Mouse (Mus musculus) heart, embryonic 13.5 days (tissue): ENCODE measurements at regions not wholly inside any gene's neighbourhood (a gene's known extent, or its start where the extent isn't known, plus 50 kb on each side); places are given as distances from the start of the nearest gene placed in this dataset.

ENCODE experiments used
- ATAC-seq: fragments of 200-750 bp; cut with Nextera tagmentation; 2 replicates; pipeline ENCODE4 v1.8.0; 2017; ENCODE audit warnings: moderate TSS enrichment; ENCODE audit not compliant: insufficient number of reproducible peaks, low FRiP score, low TSS enrichment; ENCODE audit errors: extremely low read depth
- H3K27ac ChIP-seq: fragments of 300-500 bp; sonication (generic); replicated peaks from 2 replicates; pipeline ENCODE4 v1.5.1; 2015; ENCODE audit warnings: moderate library complexity, mild to moderate bottlenecking, inconsistent platforms
- H3K27me3 ChIP-seq: fragments of 300-500 bp; sonication (generic); replicated peaks from 2 replicates; pipeline ENCODE4 v1.6.1; 2015; ENCODE audit warnings: mild to moderate bottlenecking, inconsistent platforms
- H3K36me3 ChIP-seq: fragments of 300-500 bp; sonication (generic); 2 replicates; pipeline ENCODE4 v1.6.1; 2015; ENCODE audit warnings: mild to moderate bottlenecking, inconsistent platforms
- H3K4me1 ChIP-seq: fragments of 300-500 bp; sonication (generic); 2 replicates; pipeline ENCODE4 v1.6.1; 2015; ENCODE audit warnings: inconsistent platforms
- H3K4me2 ChIP-seq: fragments of 300-500 bp; sonication (generic); 2 replicates; pipeline ENCODE4 v1.6.1; 2015; ENCODE audit warnings: inconsistent platforms, mild to moderate bottlenecking, moderate library complexity
- H3K4me3 ChIP-seq: fragments of 300-500 bp; sonication (generic); 2 replicates; pipeline ENCODE4 v1.5.1; 2015; ENCODE audit warnings: moderate library complexity, mild to moderate bottlenecking, inconsistent platforms
- H3K9ac ChIP-seq: fragments of 300-500 bp; sonication (generic); 2 replicates; pipeline ENCODE4 v1.6.1; 2015; ENCODE audit warnings: inconsistent platforms, mild to moderate bottlenecking, moderate library complexity
- H3K9me3 ChIP-seq: fragments of 300-500 bp; sonication (generic); 2 replicates; pipeline ENCODE4 v1.6.1; 2016; ENCODE audit warnings: inconsistent platforms
- WGBS: fragments of 180-500 bp; shearing (Covaris S2); methylation state at CpG from one replicate; pipeline ENCODE4 v1.1.7; 2015; ENCODE audit warnings: mixed read lengths; 5-methylcytosine and 5-hydroxymethylcytosine counted together

DNA sequence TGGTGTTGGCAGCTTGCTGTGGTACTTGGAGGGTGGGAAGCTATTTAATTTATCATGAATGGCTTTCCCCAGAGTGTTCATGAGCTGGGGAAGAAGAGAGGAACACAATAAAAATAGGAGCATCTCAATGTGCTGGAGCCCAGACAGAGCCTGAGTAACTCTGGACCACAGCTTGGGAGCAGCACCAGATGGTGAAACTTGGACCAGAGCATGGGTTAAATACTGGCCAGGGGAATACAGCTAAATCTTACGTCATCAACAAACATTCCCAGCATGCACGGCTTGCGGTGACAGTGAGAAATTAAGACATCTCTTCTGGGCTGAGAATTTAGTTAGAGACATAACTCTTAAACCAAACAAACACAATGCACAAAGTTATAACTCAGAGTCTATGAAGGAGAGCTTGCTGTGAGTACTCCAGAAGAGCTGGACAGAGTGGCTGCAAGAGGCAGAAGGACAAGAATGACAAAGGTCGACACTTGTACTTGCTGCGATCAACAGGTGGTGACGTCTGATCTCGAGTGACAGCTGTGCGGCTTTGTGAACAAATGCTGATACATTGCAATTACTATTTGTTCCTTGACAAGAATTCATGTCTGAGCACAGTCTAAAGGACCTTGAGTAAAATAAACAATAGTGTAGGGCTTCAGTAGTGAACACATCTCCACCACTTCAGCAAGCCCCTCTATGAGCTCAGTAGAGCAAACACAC, 140.1 kb upstream of the Eci2 start:
- Histone ChIP-seq H3K4me2 (no peak overlapping the region), H3K9ac (no peak overlapping the region), H3K27ac (no peak overlapping the region), H3K4me3 (no peak overlapping the region), H3K27me3 (no peaks in the 10 kb centered on the region), H3K9me3 (no peaks in the 10 kb centered on the region), H3K36me3 (no peaks in the 10 kb centered on the region), H3K4me1 (peaks cover 11% of the 10 kb centered on the region)
- WGBS = 52% methylated on average over 8 of the region's 8 CpGs
- no peak for ATAC-seq

DNA sequence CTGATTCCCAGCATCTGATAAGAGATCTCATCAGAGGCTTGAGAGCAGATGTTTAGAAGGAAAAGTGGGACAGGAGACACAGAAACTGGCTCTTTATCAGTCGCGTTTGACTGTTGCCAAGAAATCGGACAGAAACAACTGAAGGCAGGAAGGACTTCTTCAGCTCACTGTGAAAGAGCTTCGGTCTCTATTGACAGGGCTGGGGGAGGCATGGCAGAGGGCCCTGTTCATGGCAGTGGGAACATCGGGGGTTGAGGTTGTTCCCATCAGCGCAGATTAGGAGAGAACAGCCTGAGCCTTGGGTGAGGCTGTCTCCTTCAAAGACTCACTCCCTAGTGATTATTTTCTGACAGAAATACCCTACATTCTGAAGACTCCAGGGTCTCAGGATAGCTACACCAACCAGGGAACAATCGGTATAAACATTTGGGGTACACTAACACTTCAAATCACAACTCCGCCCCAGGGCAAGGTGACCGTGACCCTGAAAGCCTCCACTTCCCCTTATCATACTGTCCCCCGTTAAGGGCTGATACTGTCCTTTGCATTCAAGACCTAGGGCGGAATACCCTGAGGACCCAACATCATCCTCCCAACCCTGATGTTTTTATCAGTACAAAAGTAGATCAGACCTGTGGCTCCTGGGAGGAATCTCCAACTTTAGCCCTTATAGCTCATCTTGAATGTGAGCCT, 144.8 kb upstream of the Eci2 start:
- Histone ChIP-seq H3K4me2 (no peak overlapping the region), H3K4me1 (peaks cover 28% of the 10 kb centered on the region), H3K36me3 (no peaks in the 10 kb centered on the region), H3K27ac (no peak overlapping the region), H3K9ac (no peak overlapping the region), H3K27me3 (no peaks in the 10 kb centered on the region), H3K4me3 (no peak overlapping the region), H3K9me3 (no peaks in the 10 kb centered on the region)
- ATAC-seq = no peak
- WGBS = 55% methylated on average over 11 of the region's 11 CpGs

DNA sequence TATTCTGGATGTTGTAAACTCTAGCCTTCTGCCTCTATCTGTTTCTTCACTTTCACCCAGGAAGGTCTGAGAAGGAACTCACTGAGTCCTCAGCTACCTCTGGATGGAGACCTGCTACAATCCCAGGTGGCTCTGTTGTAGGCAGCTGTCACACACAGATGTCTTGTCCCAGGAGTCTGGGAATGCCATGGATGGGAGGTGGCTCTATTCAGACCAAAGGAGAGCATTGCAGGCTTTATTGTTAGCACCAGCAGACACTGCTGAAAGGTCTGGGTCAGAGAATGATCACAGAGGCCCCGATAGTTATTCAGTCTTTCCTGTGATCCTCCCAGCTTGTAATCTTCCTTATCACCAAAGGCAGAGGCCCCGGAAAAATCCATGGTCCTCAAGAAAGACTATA, 146.6 kb upstream of the Eci2 start:
- no peak for ATAC-seq
- Histone ChIP-seq H3K27ac (no peak overlapping the region), H3K27me3 (no peaks in the 10 kb centered on the region), H3K4me3 (no peak overlapping the region), H3K9me3 (no peaks in the 10 kb centered on the region), H3K9ac (no peak overlapping the region), H3K4me1 (peaks cover 32% of the 10 kb centered on the region), H3K36me3 (no peaks in the 10 kb centered on the region), H3K4me2 (no peak overlapping the region)
- WGBS = 7% methylated on average over 2 of the region's 2 CpGs

- Histone ChIP-seq H3K4me2 (no peak overlapping the region), H3K4me3 (no peak overlapping the region), H3K27me3 (no peaks in the 10 kb centered on the region), H3K9me3 (no peaks in the 10 kb centered on the region; the same call in 1 of the 2 replicates), H3K27ac (no peak overlapping the region), H3K4me1 (peaks cover 32% of the 10 kb centered on the region), H3K36me3 (no peaks in the 10 kb centered on the region), H3K9ac (no peak overlapping the region)
- no peak for ATAC-seq
- WGBS = 73% methylated on average over 1 of the region's 1 CpGs
Measured at GRCm38 (mm10) chr13:35175587-35175986, 148.7 kb upstream of the Eci2 start.

DNA sequence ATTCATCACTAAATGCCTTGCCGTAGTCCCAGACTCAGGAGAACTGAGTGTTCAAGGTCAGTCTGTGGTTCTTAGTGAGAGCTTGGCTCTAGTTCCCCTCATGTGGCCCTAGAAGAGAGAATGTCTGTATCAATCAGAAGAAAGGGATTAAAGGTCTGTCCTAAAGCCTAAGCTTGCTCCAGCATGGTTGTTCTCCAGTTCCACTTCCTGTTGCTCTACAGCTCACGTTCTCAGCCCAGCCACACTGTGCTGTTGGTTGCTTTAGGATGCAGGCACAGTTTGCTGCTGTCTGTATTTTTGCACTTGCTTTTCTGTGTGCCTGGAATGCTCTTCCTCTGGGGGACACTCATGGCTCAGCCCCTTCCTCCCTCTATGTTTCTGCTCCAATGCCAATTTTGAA, 150.4 kb upstream of the Eci2 start:
- ATAC-seq = no peak
- Histone ChIP-seq H3K27me3 (no peaks in the 10 kb centered on the region), H3K27ac (no peak overlapping the region), H3K4me3 (no peak overlapping the region), H3K4me2 (no peak overlapping the region), H3K4me1 (peaks cover 21% of the 10 kb centered on the region), H3K9me3 (no peaks in the 10 kb centered on the region; the same call in 1 of the 2 replicates), H3K36me3 (no peaks in the 10 kb centered on the region), H3K9ac (no peak overlapping the region)
- WGBS = 53% methylated on average over 2 of the region's 2 CpGs

DNA sequence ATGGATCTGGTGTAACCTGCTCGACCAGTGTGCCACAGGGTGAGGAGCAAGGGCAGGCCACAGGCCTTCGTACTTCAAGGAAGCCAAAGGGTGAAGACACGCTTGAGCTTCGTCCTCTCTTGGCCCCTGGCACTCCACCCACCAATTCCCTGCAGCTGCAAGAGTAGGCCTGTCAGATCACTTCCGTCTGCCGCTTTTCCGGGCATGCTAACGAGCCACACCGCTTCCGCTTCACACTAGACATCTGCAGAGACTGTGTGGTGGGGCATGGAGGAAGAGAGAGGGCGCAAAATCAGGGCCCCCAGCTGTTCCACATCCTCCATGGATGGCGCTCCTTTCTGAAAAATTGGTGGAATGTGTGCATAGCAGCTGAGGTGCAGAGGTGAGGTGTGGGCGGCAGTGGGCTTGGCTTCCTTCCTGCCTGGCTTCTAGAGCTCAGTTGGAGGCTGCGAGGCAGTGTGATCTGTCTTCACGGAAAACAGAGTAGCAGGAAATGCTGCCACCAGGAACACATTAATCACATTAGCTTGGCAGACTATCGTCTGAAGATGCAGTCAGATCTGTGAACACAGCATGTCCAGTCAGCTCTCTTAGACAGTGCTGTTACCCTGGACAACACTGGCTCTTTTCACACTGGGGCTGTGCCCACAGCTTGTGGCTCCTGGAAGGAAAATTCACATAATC, 162.3 kb upstream of the Eci2 start:
- peak overlapping the region; percentile 28; the same call in 1 of the 2 replicates for H3K27ac ChIP-seq
- no peaks in the 10 kb centered on the region for H3K36me3 ChIP-seq
- no peaks in the 10 kb centered on the region for H3K9me3 ChIP-seq
- peaks cover 8% of the 10 kb centered on the region for H3K4me1 ChIP-seq
- no peaks in the 10 kb centered on the region for H3K27me3 ChIP-seq
- no peak overlapping the region for H3K4me3 ChIP-seq
- ATAC-seq = no peak
- H3K4me2 ChIP-seq = 0 out of 2 replicates have a peak overlapping the region, but pooled peaks have one; percentile 11
- no peak overlapping the region for H3K9ac ChIP-seq
- 45% methylated on average over 16 of the region's 16 CpGs for WGBS

- Histone ChIP-seq H3K9me3 (no peaks in the 10 kb centered on the region), H3K36me3 (no peaks in the 10 kb centered on the region), H3K9ac (no peak overlapping the region), H3K27me3 (no peaks in the 10 kb centered on the region), H3K4me2 (no peak overlapping the region), H3K4me1 (no peaks in the 10 kb centered on the region), H3K4me3 (no peak overlapping the region), H3K27ac (no peak overlapping the region)
- WGBS = 76% methylated on average over 1 of the region's 1 CpGs
- ATAC-seq = no peak
Measured at GRCm38 (mm10) chr13:35202069-35202468, 175.2 kb upstream of the Eci2 start.

GRCm38 (mm10) chr13:35208319-35208718, 181.4 kb upstream of the Eci2 start:
- Histone ChIP-seq H3K36me3 (no peaks in the 10 kb centered on the region), H3K9ac (no peak overlapping the region), H3K27ac (no peak overlapping the region), H3K9me3 (no peaks in the 10 kb centered on the region), H3K27me3 (no peaks in the 10 kb centered on the region), H3K4me1 (peaks cover 10% of the 10 kb centered on the region), H3K4me2 (no peak overlapping the region), H3K4me3 (no peak overlapping the region)
- no peak for ATAC-seq
- WGBS = 68% methylated on average over 3 of the region's 3 CpGs

GRCm38 (mm10) chr13:35209551-35209950, 182.7 kb upstream of the Eci2 start:
- Histone ChIP-seq H3K27me3 (no peaks in the 10 kb centered on the region), H3K4me2 (no peak overlapping the region), H3K27ac (no peak overlapping the region), H3K9me3 (no peaks in the 10 kb centered on the region), H3K4me1 (peaks cover 10% of the 10 kb centered on the region), H3K36me3 (no peaks in the 10 kb centered on the region), H3K4me3 (no peak overlapping the region), H3K9ac (no peak overlapping the region)
- 20% methylated on average over 4 of the region's 4 CpGs for WGBS
- no peak for ATAC-seq

DNA sequence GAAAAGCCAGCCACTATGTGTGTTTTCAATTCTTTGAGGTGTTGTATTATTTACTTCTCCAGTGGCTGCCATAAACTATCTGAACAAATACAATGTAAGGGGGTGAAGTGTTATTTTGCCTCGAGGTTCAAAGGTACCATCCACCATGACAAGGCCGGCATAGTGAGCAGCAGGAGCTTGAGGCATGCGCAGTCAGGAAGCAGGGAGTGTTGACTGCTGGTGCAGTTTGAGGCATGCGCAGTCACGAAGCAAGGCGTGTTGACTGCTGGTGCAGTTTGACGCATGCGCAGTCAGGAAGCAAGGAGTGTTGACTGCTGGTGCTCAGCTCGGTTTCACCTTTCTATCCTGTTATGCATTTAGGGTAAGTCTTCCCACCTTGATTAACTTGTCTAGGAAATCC, 184.9 kb upstream of the Eci2 start:
- no peak overlapping the region for H3K27ac ChIP-seq
- H3K4me2 ChIP-seq = no peak overlapping the region
- no peak overlapping the region for H3K9ac ChIP-seq
- H3K27me3 ChIP-seq = no peaks in the 10 kb centered on the region
- no peaks in the 10 kb centered on the region for H3K9me3 ChIP-seq
- peaks cover 10% of the 10 kb centered on the region for H3K4me1 ChIP-seq
- no peak overlapping the region for H3K4me3 ChIP-seq
- 90% methylated on average over 9 of the region's 9 CpGs for WGBS
- no peaks in the 10 kb centered on the region for H3K36me3 ChIP-seq
- no peak for ATAC-seq

GRCm38 (mm10) chr13:35212276-35212675, 185.4 kb upstream of the Eci2 start:
- Histone ChIP-seq H3K4me2 (no peak overlapping the region), H3K36me3 (no peaks in the 10 kb centered on the region), H3K4me1 (peaks cover 10% of the 10 kb centered on the region), H3K9me3 (no peaks in the 10 kb centered on the region), H3K27ac (no peak overlapping the region), H3K9ac (no peak overlapping the region), H3K4me3 (no peak overlapping the region), H3K27me3 (no peaks in the 10 kb centered on the region)
- no peak for ATAC-seq
- 81% methylated on average over 4 of the region's 4 CpGs for WGBS
